Mouse (Mus musculus): ENCODE results near the gene Oxnad1. TPM values are rescaled to one million over a fixed set of nuclear protein-coding genes. Genes with fewer than 3 reads are reported as not detected.
"Not testable (repeated sequence)": the region's sequence is repeated elsewhere in the genome, so short reads cannot be mapped to it uniquely, and the experiment has no call there.

Oxnad1 gene
- total RNA-seq, 1 experiment from 2014 or later, result 9.2 TPM

DNA sequence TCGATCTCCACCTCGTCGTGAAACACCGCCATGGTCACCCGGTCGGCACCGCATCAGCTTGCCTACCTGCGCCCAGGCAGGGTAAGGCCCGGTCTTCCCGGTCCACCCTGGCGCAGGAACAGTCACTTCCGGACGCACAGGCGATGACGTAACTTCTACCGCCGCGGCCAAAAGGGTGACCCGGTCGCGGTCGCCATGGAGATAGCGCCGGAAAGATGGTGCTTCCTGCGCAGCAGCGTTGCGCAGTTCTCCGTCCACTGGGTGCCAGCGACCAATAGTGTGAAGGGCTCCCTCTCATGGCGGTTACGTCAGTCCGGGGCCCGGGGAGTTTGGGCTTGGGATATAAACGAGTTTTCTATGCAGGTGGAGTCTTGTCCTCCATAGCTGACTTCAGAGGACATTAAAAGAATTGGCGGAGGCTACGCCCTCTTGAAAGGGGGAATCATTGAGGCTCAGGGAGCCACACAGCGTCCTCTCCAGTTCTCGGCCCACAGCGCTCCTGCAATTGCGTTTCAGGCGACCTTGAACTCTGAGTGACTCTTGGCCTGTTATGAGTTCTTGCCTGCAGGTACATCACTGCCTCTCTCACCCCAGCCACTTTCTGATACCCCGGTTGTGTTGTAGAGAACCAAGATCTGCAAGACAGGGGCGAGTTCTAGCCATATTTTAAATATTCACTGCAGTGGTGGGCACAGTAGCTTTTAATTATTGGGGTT is 470 bp downstream of the Oxnad1 start, which contains the start of gene Dph3:
Dph3 (minus strand) TSS at position 244 of the 716 bp plus-strand sequence.
- peak; percentile 93 for ATAC-seq (replicated peaks; ENCODE audit: insufficient number of reproducible peaks, low FRiP score, low TSS enrichment, poor library complexity, severe bottlenecking)

DNA sequence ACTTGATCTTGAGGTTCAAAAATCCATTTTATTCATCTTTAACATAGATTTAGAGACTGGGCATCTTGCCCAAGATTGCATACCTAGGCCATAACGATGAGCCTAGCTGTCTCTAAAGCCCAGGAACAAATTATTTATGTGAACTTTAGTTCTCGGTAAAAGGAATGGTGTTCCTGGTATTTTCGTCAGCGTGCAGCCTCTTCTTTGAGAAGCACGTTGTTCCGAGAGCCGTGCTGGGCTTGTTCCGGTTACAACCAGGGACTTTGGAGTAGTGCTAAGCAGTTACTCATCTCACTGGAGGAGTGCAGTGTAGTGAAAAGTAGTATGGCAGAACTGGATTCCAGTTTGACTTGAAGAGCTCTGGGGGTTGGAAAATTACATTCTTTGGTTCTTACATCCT is 1.1 kb downstream of the Oxnad1 start:
- ATAC-seq (replicated peaks; ENCODE audit: insufficient number of reproducible peaks, low FRiP score, low TSS enrichment, poor library complexity, severe bottlenecking), result no peak

GRCm38 (mm10) chr14:32087584-32088248 is 2.5 kb downstream of the Oxnad1 start:
- ATAC-seq (replicated peaks; ENCODE audit: insufficient number of reproducible peaks, low FRiP score, low TSS enrichment, poor library complexity, severe bottlenecking), result not testable (repeated sequence)

DNA sequence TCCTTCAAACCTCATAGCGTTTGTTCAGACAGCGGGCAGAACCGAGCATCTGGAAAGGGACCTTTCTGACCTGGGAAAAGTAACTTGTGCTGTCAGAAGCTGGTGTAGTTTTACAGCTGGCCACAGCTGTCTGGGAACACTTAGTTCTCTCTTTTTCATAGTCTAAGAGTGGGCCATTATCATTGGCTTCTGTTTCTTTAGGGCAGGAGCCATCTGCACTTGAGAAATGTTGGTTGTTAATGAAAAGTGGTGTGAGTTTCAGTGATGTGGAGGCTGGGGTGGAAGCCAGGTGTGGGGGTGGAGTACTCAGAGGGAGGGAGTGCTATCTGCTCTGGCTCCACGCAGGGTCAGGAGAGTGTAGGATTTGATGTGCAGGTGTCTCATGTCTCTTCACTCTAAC is 6.0 kb downstream of the Oxnad1 start:
- no peak for ATAC-seq (replicated peaks; ENCODE audit: insufficient number of reproducible peaks, low FRiP score, low TSS enrichment, poor library complexity, severe bottlenecking)

GRCm38 (mm10) chr14:32091704-32092103 is 6.5 kb downstream of the Oxnad1 start:
- no peak for ATAC-seq (replicated peaks; ENCODE audit: insufficient number of reproducible peaks, low FRiP score, low TSS enrichment, poor library complexity, severe bottlenecking)

DNA sequence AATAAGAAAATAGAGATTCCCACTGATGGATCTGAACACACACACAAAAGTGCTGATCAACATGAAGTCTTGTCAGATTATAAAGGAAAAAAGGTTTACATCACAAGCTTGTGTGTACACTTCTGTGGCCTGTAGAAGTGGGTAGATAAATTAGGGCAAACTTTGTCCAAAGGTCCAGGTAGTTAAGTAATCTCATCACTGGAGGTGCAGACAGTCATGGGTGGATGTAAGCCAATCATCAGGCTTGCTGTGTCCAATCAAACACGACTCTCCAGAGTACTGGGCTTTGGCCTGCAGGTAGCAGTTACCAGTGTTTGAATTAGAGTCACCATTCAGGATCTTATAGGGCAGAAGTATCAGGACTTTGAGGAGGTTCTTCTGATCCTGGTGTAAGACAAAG is 7.8 kb downstream of the Oxnad1 start:
- ATAC-seq (replicated peaks; ENCODE audit: insufficient number of reproducible peaks, low FRiP score, low TSS enrichment, poor library complexity, severe bottlenecking), result no peak

GRCm38 (mm10) chr14:32093500-32094117 is 8.4 kb downstream of the Oxnad1 start:
- ATAC-seq (replicated peaks; ENCODE audit: insufficient number of reproducible peaks, low FRiP score, low TSS enrichment, poor library complexity, severe bottlenecking), result peak; percentile 57

DNA sequence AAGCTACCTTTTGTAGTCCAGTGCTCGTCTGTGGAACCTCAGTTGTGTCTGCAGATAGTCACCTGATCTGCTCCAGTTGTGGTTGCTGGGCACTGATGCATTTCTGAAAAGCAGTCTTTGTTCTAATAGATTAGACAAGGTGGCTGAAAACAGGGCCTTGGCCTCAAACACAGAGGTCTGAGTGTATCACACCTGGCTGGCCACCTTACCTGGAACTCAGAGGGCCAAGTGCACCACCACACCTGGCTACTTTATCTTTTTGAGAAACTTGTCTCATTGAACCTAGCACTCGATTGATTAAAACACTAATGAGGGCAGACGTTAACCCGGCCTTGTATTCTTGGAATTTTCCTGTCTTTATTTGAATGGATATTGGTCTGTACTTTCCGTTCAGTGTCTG is 10.5 kb downstream of the Oxnad1 start:
- ATAC-seq (replicated peaks; ENCODE audit: insufficient number of reproducible peaks, low FRiP score, low TSS enrichment, poor library complexity, severe bottlenecking), result no peak

DNA sequence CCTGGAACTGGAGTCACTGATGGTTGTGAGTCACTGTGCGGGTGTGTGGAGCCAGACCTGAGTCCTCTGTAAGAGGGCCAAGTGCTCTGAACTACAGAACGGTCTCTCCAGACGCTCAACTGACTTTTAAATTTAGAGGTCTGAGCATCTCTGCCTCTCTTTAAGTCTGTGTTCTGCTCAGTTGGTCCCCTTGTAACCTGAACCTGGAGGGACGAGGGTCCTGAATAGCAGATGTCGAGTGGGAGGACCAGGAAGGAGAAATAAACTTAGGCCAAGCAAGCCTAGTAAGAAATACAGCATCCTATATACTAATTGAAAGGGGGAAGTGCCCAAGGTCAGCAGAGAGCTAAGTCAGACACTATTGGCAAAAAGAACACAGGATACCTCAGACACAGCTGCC is 11.6 kb downstream of the Oxnad1 start:
- ATAC-seq (replicated peaks; ENCODE audit: insufficient number of reproducible peaks, low FRiP score, low TSS enrichment, poor library complexity, severe bottlenecking), result no peak

GRCm38 (mm10) chr14:32097691-32098090 is 12.5 kb downstream of the Oxnad1 start:
- ATAC-seq (replicated peaks; ENCODE audit: insufficient number of reproducible peaks, low FRiP score, low TSS enrichment, poor library complexity, severe bottlenecking), result no peak

DNA sequence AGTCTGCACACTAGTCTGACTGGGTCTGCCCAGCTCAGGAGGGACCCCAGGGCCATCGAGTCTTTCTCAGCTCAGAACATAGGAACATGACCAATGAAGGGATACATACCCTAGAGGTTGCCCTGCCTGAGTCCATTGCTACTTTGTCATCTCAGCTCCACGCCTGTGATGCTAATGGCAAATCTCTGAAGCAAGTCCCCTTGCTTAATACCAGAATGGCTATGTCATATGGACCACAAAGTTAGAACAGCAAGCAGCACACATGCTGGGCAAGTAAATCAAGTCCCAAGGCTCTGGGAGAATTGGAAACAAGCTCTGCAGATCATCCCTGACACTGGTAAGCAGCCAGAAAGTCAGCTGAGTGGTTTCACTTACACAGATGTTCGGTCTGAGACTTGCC is 13.8 kb downstream of the Oxnad1 start:
- no peak for ATAC-seq (replicated peaks; ENCODE audit: insufficient number of reproducible peaks, low FRiP score, low TSS enrichment, poor library complexity, severe bottlenecking)

DNA sequence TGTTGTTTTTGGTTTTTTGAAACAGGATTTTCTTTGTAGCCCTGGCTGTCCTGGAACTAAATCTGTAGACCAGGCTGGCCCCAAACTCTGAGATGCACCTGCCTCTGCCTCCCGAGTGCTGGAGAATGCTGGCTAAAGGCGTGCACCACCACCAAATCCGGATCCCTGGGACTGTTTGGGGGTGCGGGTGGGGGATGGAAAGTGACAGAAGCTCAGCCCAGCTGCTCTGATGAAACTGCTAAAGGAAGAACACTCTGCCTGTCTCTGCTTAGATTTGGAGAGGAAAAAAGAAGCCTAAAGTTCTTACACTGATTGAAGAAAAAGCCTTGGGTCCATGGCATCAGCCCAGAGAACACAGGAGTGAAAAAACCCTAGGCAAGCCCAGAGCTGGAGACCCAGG is 18.4 kb downstream of the Oxnad1 start:
- no peak for ATAC-seq (replicated peaks; ENCODE audit: insufficient number of reproducible peaks, low FRiP score, low TSS enrichment, poor library complexity, severe bottlenecking)

- no peak for ATAC-seq (replicated peaks; ENCODE audit: insufficient number of reproducible peaks, low FRiP score, low TSS enrichment, poor library complexity, severe bottlenecking)
Measured at GRCm38 (mm10) chr14:32105663-32106062, 20.5 kb downstream of the Oxnad1 start.

GRCm38 (mm10) chr14:32106911-32107310 is 21.7 kb downstream of the Oxnad1 start:
- ATAC-seq (replicated peaks; ENCODE audit: insufficient number of reproducible peaks, low FRiP score, low TSS enrichment, poor library complexity, severe bottlenecking), result no peak

DNA sequence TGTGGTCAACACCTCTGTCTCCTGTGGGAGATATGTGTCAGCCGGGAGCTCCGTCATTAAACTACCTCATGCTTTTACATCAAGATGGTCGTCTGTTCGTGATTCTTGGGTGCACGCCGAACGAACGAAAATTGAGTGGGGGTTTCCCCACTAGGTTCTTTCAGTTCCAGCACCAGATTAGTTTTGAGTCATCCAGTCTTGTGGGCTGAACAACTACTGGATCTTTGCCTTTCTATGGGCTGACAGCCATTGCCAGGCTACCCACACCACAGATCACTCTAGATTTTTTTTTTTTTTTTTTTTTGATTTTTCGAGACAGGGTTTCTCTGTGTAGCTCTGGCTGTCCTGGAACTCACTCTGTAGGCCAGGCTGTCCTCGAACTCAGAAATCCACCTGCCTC is 26.9 kb downstream of the Oxnad1 start:
- ATAC-seq (replicated peaks; ENCODE audit: insufficient number of reproducible peaks, low FRiP score, low TSS enrichment, poor library complexity, severe bottlenecking), result not testable (repeated sequence)

GRCm38 (mm10) chr14:32120940-32121919 is 36.1 kb downstream of the Oxnad1 start:
- no peak for ATAC-seq (replicated peaks; ENCODE audit: insufficient number of reproducible peaks, low FRiP score, low TSS enrichment, poor library complexity, severe bottlenecking)

DNA sequence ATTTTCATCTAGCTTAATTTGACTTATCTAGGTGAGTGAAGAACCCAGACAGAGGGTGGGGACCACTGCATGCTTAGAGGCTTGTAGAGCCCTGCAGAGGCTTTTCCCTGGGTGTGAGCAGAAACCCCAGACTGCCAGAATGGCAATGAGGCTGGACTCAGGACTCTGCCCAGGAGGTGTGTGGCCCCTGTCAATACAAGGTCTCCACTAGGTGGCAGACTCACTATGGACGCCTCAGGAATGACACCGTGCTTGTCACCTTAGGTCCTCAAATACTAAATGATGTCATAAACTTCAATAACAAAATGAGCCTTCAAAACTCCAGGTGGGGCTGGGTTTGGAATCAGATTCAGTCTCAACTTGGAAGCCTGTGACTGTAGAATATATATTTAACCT is 36.7 kb downstream of the Oxnad1 start:
- ATAC-seq (replicated peaks; ENCODE audit: insufficient number of reproducible peaks, low FRiP score, low TSS enrichment, poor library complexity, severe bottlenecking), result 0 out of 2 replicates have a peak, but pooled peaks have one; percentile 50

GRCm38 (mm10) chr14:32124261-32124660 is 39.1 kb downstream of the Oxnad1 start:
- ATAC-seq (replicated peaks; ENCODE audit: insufficient number of reproducible peaks, low FRiP score, low TSS enrichment, poor library complexity, severe bottlenecking), result no peak

GRCm38 (mm10) chr14:32125256-32125655 is 40.1 kb downstream of the Oxnad1 start:
- not testable (repeated sequence) for ATAC-seq (replicated peaks; ENCODE audit: insufficient number of reproducible peaks, low FRiP score, low TSS enrichment, poor library complexity, severe bottlenecking)
